Mouse (Mus musculus): ENCODE measurements around the gene Cox11.

The Cox11 gene

DNA sequence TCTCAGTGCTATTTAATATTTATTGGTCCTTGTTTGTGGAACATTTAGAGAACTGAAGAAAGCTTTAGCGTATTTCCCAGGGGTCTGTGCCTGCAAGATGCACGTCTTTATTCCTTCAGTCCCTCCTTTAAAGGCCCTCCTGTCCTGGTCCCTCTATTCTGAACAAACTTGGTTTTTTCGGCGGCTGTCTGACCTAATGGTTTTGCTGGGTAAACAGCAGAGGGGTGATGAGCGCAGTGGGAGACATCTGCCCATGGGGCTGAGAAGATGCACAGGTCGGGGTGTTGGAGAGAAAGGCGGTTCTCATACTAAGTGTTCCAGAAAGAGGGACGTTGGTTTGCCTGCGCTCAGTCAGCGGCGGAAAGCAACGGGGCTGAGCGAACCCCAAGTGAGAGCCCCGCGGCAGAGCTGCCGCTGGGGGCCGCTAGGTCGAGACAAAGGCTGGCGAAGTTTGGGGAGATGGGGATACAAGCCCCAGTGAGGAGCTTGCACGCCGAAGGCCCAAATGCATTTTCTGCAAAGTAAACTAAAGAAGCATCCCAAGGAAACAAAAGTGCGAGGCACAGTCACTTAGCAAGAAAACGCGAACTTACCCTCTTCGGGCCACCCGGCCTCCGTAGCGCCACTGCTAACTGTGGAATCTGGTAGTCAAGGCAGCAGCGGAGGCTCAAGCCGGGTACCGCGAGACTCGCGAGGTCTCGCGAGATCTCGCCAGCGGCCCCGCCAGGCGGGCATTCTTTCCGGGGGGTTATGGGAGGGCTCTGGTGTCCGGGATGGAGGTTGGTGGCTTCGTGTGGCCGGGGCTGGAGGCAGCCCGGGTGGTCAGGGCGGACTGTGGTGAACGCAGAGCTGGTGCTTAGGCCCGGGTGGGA lies at the start of gene Cox11, which contains the start of gene Stxbp4:
Cox11 (plus strand) TSS at position 734 of the 872 bp plus-strand sequence.
Stxbp4 (minus strand) TSS at position 645 of the 872 bp plus-strand sequence.
- CTCF ChIA-PET, result interaction anchor here (0.5 kb wide), 1 partner anchor 27 kb away, joined by 5 read pairs; no protein-coding TSS in a partner anchor

DNA sequence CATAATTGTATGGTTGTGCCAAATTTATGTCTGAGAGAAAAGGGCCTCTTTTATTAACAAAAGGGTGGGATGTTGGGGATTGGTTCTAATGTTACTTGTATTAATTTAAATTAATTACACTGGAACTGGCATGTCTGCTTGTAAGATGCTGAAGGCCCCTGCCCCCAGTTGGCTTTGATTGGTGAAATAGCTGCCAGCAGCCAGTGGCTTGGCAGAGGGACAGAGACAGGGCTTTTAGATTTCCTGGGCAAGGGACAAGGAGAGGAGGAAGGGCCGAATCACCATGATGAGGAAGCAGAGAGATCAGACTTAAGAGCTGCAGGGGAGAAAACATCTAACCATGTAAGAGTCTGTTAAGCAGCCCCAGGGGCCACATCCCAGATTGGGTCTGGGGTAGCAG lies 47.0 kb upstream of the Cox11 start:
- CTCF ChIA-PET, result no interaction called here

DNA sequence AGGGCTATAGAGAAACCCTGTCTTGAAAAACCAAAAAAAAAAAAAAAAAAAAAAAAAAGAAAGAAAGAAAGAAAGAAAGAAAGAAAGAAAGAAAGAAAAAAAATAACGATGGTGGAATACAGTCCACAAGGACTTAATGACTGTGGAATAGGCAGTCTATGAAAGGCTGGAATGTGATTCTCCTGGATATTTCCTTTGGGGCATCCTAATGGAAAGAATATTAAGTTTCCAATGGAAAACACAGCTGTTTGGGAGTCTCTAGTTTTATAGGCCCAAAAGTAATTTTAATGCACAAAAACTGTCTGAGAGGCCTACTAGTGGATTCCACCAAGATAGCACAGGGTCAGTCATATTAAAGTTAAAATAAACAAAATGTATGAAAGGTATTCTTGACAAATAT lies 42.1 kb upstream of the Cox11 start:
- CTCF ChIA-PET, result no interaction called here

DNA sequence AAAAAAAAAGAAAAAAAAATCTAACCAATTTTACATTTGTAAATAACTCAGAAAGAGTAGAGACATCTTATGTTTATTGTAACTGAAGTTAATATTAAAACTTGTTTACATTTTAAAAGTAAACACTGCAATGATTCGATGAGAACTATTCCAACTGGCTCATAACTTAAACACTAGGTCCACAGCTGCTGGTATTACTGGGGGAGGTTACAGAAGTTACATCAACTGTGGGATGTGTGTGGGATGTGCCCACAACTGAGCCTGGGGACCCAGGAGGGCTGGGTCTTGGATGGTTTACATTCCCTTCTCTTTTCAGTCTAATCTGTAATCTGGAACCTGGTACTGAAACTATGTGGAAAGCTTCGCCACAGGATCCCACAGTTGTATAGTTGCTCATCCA lies 34.9 kb upstream of the Cox11 start:
- CTCF ChIA-PET, result no interaction called here

DNA sequence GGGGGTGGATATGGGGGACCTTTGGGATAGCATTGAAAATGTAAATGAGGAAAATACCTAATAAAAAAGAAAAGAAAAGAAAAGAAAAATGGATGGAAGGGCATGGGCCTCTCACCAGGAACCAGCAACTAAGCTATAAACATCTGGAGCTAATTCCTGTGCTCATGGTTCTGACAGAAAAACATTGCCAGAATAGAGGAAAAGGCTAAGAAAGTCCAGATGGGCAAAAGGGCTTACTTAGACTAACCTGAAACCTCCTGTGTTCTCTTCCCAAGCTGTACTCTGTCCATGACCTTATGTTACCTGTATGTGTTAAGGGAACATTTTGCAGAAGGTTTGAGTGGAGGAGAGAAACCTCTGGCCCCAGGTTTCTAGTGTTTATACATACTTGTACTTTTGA lies 25.9 kb upstream of the Cox11 start:
- CTCF ChIA-PET, result no interaction called here

DNA sequence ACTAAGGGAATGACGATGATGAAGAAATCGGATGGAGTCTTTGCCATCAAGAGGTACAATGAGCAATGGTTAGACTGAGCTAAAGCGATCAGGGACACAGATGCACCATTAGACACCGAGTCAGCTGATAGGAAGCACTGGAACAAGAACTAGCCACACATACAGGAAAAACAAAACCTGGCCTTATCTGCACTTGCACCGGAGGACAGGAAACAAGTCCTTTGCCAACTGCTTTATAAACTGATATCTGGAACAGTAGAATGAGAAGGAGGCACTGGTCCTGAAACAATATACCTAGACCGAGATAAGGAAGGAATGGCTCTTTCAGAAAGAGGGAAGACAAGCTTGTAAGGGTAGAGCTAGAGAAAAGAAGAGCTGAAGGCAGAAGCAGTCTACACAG lies 23.2 kb upstream of the Cox11 start:
- CTCF ChIA-PET, result no interaction called here

DNA sequence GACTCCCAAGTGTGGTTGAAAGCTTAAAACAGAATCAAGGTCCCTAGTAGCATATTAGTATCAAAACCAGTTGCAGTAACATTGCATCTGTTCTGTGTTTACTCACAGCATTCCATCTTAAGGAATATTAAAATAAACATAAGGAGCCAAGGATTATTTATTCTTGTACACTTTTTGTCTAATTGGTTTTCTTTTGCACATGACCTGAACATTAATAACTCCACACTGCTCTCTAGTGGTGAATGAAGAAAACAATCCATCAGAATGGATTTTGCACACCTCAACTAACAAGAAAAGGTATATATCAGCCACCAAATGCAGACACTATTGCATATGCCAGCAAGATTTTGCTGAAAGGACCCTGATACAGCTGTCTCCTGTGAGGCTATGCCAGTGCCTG lies 21.5 kb upstream of the Cox11 start:
- CTCF ChIA-PET, result interaction anchor here (0.6 kb wide), 1 partner anchor 228 kb away, joined by 3 read pairs; no protein-coding TSS in a partner anchor

DNA sequence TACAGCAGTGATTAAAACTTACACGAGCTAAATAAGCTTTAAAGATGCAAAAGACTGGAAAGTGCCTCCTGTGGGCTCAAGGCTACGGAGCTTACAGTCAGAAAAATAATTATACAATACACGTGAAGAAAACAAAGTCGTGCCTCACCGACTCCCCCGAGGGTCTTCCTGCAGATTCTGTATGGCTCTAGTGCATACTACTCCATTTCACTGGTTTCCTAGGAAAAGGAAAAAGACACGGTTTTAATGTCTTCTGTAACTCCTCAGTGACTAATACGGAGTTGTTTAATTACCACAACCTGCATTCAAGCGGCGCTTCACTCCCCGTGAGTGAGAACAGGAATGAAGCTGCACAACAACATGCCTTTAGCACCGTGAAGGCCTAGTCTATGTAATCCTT lies 15.9 kb upstream of the Cox11 start:
- CTCF ChIA-PET, result no interaction called here

DNA sequence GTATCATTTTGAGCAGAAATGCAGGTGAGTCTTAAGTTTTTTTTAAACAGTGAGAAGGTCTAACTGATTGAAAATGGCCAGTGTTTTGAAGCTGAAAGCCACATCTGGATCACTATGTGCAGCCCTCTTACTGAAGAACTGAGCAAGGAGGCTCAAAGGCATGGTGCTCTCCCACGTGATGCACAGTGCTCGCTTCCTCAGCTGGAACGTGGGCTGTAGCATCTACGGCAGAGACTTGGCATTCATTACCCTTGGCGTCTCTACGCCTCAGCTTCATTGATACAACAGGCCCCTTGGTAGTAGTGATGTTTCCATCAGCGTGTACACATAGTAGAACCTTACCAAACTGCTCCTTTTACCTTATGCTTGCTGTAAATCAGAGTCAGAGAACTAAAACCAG lies 15.5 kb upstream of the Cox11 start:
- CTCF ChIA-PET, result no interaction called here

DNA sequence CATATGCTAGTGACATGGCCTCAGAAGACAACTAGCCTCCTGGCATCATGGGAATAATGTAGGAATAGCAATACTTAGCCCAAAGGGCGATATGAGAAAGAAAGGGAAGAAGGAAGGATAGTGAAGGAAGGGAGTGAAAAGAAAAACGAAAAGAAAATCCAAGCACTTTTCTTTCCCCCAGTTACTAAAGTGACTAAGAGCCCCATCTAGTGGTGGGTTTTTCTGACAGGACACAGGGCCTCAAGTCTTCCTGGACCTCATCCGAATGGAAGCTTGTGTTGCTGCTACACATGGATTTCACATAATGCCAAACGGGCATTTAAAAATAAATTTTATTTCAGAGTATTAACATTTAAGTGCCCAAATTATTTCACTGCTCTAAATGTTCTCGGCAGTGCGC lies 14.5 kb upstream of the Cox11 start:
- CTCF ChIA-PET, result no interaction called here

DNA sequence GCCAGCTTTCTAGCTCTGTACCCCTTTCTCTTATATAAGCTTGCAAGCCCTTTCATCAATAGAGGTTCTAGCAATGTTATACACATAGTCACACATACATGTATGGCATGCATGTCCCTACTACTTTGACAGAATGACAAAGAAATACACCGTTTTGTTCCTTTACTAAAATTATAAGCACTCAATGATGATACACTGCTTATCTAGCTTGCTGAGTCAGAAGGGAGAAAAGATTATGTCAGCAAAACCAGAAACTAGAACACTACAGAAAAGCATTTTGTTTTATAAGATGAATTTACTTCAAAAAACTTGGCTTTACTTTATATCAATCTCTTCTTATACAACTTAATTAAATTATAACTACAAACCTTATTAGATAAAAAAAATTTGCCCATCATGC lies 12.8 kb upstream of the Cox11 start:
- CTCF ChIA-PET, result interaction anchor here (0.6 kb wide), 1 partner anchor 14 kb away, joined by 4 read pairs; no protein-coding TSS in a partner anchor

DNA sequence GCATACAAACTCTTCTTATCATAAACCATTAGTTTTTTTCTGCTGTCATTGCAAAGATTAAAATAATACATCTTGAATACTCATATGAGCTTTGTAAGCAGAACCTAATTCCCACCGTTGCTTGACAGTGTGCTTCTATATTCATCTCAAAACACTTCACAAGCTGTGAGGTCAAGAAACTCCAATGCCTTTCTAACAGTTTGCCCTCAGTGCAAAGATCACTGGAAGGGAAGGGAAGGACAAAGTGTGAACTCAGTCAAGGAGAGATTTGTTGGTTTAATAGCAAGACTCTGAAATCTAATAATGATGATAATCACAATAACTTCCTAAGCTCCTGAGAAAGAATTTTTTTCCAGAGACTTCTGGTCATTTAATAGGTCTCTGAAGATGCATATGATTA lies 10.2 kb upstream of the Cox11 start:
- CTCF ChIA-PET, result no interaction called here

DNA sequence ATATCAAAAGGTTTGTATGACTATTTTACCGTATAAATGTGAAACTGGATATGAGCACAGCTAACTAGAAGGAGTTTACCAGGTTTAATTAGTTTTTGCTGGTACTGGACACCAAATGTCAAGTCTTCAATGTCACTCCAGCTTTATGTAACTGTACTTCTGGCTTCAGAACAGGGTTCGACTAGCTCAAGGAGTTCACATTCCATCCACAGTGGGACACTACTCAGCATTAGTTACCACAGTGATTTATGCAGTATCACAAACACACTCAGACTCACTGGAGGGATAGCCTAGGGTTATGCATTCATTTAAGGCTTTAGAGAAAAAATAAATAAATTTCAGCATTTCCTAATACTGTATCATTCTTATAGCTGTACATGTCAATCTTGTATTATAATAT lies 5.5 kb upstream of the Cox11 start:
- CTCF ChIA-PET, result no interaction called here

DNA sequence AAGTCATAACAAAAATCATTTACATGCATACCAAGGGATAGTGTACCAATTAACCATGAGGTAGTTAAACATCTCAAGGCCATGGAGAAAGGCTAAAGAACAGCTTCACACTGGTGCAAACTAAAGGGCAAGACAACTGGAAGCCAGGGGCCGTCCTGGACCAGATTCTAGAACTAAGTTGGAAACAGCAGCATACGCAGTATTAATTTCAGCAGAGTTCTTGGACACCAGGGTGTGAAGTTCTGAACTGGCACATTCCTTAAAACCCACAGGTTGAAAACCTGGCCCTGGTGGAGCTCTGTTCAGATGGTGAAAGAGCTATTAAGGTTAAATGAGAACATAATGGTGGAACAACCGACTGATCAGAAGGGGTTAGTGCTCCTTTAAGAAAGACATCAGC lies 3.3 kb upstream of the Cox11 start:
- CTCF ChIA-PET, result no interaction called here

DNA sequence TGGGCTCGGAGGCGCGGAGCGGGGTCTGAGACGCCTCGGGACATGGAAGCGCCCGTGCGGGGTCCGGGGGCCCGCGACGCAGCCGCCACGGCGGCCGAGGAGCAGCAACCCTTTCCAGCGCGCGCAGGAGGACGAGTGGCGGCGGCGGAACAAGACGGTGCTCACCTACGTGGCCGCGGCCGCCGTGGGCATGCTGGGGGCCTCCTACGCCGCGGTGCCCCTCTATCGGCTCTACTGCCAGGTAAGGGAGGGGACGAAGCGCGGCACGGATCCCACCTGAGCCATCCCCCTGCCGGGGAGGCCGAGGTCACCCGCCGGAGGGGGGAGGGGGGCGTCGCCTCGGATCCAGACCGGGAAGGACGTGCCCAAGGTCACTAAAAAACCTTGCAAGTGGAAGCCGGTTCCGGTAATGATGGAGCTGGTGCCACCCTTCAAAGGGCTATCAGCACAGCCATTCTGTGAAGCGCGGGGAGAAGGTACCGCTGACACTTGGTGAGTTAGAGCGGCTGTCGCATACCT lies 398 bp downstream of the Cox11 start:
- CTCF ChIA-PET, result no interaction called here

DNA sequence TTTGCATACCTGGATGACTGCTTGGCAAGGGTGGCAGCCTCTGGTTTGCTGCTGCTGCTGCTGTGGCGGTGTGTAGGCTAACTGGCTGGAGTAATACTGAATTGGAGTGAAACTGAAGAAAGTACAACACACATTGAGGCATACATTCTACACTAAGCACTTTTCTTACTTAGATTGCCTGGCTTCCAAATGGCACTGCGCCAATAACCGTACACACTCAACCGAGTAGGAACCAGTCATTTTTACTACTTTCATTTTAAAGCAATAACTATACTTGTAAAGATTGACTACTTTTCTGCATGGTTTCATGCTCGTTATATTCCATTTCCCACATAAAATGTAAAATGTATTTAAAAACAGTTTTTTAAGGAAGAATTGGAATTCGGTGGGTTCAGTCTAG lies 11.8 kb downstream of the Cox11 start:
- CTCF ChIA-PET, result no interaction called here

DNA sequence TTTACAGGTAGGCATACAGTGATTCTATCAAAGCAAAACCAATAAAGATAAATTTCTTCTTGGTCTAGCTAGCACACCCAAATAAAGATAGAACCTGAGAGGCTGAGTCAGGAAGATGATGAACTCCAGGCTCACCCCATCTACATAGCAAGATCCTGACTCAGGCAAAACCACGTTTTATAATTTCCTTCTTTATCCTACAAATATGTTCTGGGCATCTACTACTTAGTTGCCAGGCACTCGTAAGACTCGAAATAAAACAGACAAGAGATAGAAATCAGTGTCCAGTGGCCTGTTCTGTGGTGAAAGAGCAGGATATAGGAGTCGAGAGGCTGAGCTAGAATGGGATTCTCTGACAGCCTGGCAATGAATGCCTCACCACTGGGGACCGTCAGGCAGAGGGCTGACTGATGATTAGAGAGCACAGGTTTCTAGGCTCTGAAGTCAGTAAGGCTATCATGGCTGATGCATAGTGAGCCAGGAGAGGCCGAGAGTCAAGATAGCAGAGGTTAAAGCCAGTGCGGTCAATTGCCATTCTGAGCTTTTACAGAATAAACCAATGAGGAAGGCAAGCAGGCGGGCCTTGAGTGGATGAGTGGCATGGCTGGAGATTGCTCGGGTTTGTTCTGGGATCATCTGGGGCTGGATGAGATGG lies 12.4 kb downstream of the Cox11 start:
- CTCF ChIA-PET, result no interaction called here

DNA sequence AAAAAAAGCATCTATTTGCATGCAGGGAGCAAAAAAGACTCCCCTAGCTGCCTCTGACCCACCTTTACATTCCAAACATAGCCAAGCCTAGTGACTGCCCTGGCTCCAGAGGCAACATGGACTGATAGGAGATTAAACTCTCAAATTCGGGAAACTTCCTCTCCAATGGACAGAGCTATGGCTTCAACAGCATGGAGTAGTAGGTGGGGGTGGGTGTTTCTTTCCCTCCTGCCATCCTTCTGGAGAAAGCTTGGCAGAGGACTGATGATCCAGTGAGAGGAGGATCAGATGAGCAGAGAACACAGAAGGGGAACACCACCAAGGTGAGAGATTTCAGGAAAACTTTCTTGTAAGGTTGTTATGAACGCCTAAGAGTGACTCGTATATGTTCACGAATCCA lies 14.6 kb downstream of the Cox11 start:
- CTCF ChIA-PET, result interaction anchor here (0.6 kb wide), 1 partner anchor 10 kb away, joined by 4 read pairs; no protein-coding TSS in a partner anchor

DNA sequence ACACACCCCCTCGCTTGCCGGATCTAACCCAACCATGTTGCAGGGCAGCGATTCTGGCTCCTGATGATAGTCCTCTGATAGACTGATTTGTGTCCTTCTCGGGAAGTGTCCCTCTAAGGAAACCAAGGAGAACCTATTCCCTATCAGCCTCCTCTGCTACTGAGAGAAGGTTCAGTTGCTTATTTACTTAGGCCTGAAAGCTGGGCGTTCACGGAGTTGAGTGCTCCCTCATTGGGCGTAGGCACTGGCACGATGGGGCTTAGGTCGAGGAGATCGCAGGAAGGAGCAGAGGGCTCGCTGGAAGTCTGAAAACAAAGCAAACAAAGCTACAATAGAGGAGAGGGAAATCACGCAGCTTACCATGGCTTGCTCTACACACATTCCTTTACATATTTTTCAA lies 19.6 kb downstream of the Cox11 start:
- CTCF ChIA-PET, result no interaction called here

DNA sequence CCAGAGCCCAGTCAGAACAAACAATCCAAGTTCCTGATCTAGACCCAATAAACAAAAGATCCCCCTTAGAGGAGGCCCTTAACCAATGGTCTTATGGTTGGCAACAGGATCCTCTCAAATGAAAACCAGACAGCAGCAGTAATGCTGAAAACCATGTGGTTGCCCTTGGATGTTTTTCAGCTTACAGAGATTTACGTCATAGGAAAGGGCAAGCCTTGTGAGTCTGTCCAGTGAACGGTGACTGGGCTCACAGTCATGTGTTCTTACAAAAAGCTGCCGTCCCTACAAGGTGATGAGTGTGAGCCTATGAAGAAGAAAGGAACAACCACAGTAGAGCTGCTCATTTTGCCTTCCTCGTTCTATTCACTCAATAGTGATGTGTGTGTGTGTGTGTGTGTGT lies 22.7 kb downstream of the Cox11 start:
- CTCF ChIA-PET, result no interaction called here

DNA sequence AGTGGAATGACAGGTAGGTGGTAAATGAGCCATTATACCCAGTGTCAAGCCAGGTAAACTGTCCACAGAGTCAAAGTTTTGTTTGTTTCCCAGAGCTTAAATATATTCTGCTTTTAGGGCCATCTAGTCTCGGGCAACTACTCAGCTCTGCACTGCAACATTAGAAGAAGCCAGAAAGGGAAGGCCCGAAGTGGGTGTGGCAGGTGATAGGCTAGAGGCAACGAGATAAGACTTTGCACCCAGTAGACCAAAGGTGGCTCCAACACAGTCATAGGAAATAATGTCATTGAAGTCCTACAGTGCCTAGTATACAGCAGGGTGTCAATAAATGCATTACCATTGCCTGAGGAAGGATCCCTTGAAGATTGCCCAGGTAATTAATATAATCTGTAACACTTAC lies 25.1 kb downstream of the Cox11 start:
- CTCF ChIA-PET, result no interaction called here

DNA sequence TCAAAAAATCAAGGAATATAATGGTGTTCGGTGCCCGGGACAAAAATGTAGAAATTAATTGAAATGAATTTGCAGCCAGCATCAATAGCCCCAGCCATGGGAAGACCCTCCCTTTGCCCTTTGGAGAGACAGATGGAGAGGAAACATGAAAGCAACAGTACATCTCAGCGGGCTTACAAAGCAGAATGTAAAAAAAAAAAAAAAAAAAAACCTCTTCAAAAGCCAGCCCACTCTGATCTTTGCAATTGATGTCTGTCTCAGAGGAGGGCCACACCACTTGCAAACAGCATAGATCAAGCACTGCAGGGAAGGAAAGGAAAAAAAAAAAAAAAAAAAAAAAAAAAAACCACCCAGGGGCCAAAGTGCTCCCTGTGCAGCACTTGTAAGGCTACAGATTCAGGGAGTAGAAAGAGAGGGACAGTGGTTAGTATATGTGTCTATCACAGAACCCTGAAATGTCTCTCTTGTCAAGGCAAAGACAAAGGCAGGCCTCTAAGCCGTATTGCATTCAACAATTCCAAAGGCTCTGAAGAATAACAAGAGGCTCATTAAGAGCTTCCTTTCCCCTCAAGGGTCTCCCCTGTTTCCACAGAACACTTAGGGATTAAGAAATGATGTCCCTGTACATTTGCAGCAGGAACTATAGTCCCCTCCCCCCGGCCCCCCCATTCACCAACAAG lies 25.8 kb downstream of the Cox11 start:
- CTCF ChIA-PET, result no interaction called here

All from spleen, embryonic (tissue).